Mouse (Mus musculus) olfactory bulb, adult 2 months (tissue): Measurements from ENCODE around the gene Rasa3.

Source experiments
- CTCF ChIP-seq: fragments of 200-500 bp; IDR thresholded peaks from 2 replicates; pipeline ENCODE4 v1.5.1; 2012; ENCODE audit warnings: low read depth, mild to moderate bottlenecking, low read length, moderate library complexity; ENCODE audit not compliant: insufficient read depth
- POLR2A ChIP-seq: fragments of 200-500 bp; IDR thresholded peaks from 2 replicates; pipeline ENCODE4 v1.6.1; 2012; ENCODE audit warnings: mild to moderate bottlenecking, low read depth, low read length, moderate library complexity; ENCODE audit not compliant: insufficient read depth

DNA sequence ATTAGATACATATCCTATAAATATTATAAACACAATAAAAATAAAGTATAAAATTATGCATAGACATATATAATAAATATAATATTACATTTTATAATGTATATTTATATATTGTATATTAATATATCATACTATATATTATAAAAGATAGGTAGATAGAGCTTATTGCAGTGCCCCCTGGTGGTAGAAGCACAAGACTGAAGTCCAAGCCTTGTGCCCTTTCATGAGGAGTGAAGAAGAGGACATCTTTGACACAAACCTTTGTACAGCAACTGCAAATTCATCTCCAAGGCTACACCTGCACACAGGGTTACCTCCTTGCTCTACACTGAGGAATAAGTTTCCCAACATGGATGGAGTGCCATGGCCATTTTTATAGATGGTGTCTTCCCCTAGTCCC lies 48.3 kb upstream of the Rasa3 start:
- TF ChIP-seq CTCF (no peak), POLR2A (no peak)
